Mouse (Mus musculus): ENCODE measurements around the gene Gm21985.

DNA sequence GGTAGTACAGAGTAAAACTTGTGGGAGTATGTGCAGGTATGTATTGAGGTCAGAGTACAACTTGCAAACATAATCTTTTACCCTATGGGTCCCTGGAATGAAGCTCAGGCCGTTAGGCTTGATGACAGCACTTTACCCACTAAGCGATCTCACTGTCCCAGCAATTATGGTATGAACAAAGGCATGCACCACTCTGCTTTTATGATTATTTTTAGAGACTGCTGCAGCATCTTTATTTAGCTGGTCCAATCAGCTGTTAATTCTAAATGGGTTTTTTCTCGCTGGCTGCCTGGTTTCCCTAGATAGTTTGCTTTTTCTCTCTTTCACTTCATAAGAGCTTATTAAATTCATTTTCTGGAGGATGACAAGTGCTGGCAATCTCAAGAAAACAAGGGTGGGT, 30.1 kb downstream of the Gm21985 start:
- TF ChIP-seq TCF3 (IDR thresholded peaks at IDR 0.05; ENCODE audit: insufficient read length, low read depth) (no peak), POLR2A (IDR thresholded peaks at IDR 0.05; ENCODE audit: insufficient read length, low read depth) (no peak), USF1 (IDR thresholded peaks at IDR 0.05; ENCODE audit: low read depth) (no peak), POLR2AphosphoS2 (IDR thresholded peaks at IDR 0.05; ENCODE audit: insufficient read length, low read depth) (no peak), REST (IDR thresholded peaks at IDR 0.05; ENCODE audit: insufficient read depth, insufficient read length) (no peak), MYOG (IDR thresholded peaks at IDR 0.05; ENCODE audit: control insufficient read depth in 1 of 3, insufficient read depth in 1 of 3, insufficient read length in 2 of 3, low read depth in 2 of 3) (no peak), MAX (IDR thresholded peaks at IDR 0.05; ENCODE audit: low read depth) (no peak), E2F4 (IDR thresholded peaks at IDR 0.05; ENCODE audit: insufficient read depth) (no peak), MYOD1 (IDR thresholded peaks at IDR 0.05; ENCODE audit: control insufficient read depth in 1 of 3, insufficient read length in 2 of 3, low read depth in 2 of 3) (no peak)

All from myocyte (in vitro differentiated cells).